7 mouse cellular contexts compared by ENCODE assay signal in the genomic region with DNA sequence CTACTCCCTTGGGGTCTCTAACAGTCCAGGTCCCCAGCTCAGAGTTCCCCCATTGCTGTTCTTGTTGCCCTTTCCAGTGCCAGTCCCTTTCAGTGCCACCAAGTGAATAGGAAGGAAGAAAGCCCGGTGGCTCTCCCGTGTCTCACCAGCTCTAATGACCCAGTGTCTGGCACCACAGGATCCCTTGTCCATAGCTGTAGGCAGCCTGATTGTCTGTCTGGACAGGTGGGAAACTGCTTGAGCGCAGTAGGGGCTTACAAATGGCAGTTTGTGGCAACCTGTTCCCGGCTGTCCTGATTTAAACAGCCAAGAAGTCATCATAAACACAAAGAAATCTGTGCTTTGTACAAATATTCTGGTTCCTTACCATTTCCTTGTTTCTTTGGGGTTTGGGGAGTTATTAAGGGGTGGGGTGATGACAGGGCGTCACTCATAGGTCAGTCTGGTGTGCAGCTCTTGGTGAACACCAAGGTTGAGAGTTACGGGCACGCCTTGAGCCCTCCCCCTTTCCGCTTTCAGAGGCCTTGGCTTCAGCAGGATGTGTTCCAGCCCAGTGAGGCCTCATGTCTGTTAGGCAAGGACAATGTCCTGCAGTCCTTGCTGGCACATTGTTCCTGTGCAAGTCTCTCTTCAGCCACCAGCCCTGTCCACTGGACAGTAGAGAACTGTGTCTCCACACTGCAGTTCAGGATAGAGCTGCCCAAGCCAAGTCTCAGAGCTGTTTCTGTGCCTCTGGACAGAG.
DNase-seq lines count a peak whose midpoint lies in the region; ATAC-seq lines count a peak whose summit lies in the region.

No protein-coding gene starts in this region.

- H3K27me3 ChIP-seq in heart, embryonic 11.5 days (ENCODE audit: control insufficient read depth, insufficient read depth, low read length): no peaks in the 10 kb centered on the region
- no peaks in the 10 kb centered on the region for H3K27me3 ChIP-seq in kidney, embryonic 15.5 days

- H3K9ac ChIP-seq in heart, embryonic 11.5 days (ENCODE audit: low read depth, low read length): no peak overlapping the region
- H3K9ac ChIP-seq in kidney, embryonic 15.5 days: no peak overlapping the region

- WGBS in heart, embryonic 11.5 days (ENCODE audit: insufficient replicate concordance): 67% methylated on average over 8 of the region's 8 CpGs
- WGBS in kidney, embryonic 15.5 days: 72% methylated on average over 8 of the region's 8 CpGs

- no peak overlapping the region for H3K4me2 ChIP-seq in heart, embryonic 11.5 days
- H3K4me2 ChIP-seq in kidney, embryonic 15.5 days: no peak overlapping the region

- H3K27ac ChIP-seq in heart, embryonic 11.5 days (ENCODE audit: low read depth, low read length): peak overlapping the region; percentile 65
- peak overlapping the region; percentile 94 for H3K27ac ChIP-seq in kidney, embryonic 15.5 days

- DNase-seq in adipocyte (ENCODE audit: low spot score): peak; percentile 74
- peak; percentile 89 for DNase-seq in adrenal gland, postnatal 36 days
- peak; percentile 84 for DNase-seq in lung, postnatal 10 days
- DNase-seq in thymus, postnatal 4 days: no peak
- DNase-seq in urinary bladder, postnatal 4 days (ENCODE audit: low spot score in 2 of 2): no peak

- H3K36me3 ChIP-seq in heart, embryonic 11.5 days (ENCODE audit: control insufficient read depth, insufficient read depth, low read length): no peaks in the 10 kb centered on the region
- no peaks in the 10 kb centered on the region for H3K36me3 ChIP-seq in kidney, embryonic 15.5 days

- H3K4me1 ChIP-seq in heart, embryonic 11.5 days (ENCODE audit: control insufficient read depth, insufficient read depth, low read length): peaks cover 54% of the 10 kb centered on the region
- H3K4me1 ChIP-seq in kidney, embryonic 15.5 days: peaks cover 81% of the 10 kb centered on the region

- no peak; the same call in 1 of the 2 replicates for ATAC-seq in heart, embryonic 11.5 days (replicated peaks; ENCODE audit: insufficient number of reproducible peaks, low FRiP score, low TSS enrichment)
- ATAC-seq in kidney, embryonic 15.5 days (replicated peaks; ENCODE audit: low FRiP score): 0 out of 2 replicates have a peak, but pooled peaks have one; percentile 19

- H3K9me3 ChIP-seq in heart, embryonic 11.5 days (replicated peaks; ENCODE audit: control insufficient read depth, low read length): no peaks in the 10 kb centered on the region
- H3K9me3 ChIP-seq in kidney, embryonic 15.5 days (replicated peaks): no peaks in the 10 kb centered on the region

- H3K4me3 ChIP-seq in heart, embryonic 11.5 days (ENCODE audit: low read depth, low read length): no peak overlapping the region
- no peak overlapping the region for H3K4me3 ChIP-seq in kidney, embryonic 15.5 days (replicated peaks)

Comparison
In these comparisons a context has a peak if more than half of its experiments do, and no peak if none do; other contexts are left out.
1. DNase-seq: peak in adipocyte (single experiment), adrenal gland, postnatal 36 days (2 of 2) and lung, postnatal 10 days (single experiment); none in thymus, postnatal 4 days (single experiment) and urinary bladder, postnatal 4 days (0 of 2).